Comparison of ENCODE assay signal across 11 mouse cellular contexts in genomic region chr7:65645996-65646395, GRCm38 (mm10). TPM values are rescaled to one million over a fixed set of nuclear protein-coding genes. Genes with fewer than 3 reads are reported as not detected.
A peak's percentile ranks its signal among the peaks of the same experiment; 100 is the strongest.
DNase-seq lines count a peak whose midpoint lies in the region; ATAC-seq and TF ChIP-seq lines count a peak whose summit lies in the region.
"Had no signal": no experiment of that assay in that cellular context is flagged by ENCODE, and none has a peak within 500 bp of the region (broad histone marks: within the 10 kb centered on the region; RNA-seq: fewer than 3 reads in every experiment).

No protein-coding gene starts in this region.

- 0 out of 2 replicates have a peak overlapping the region, but pooled peaks have one; percentile 2 for H3K4me3 ChIP-seq in kidney, embryonic 15.5 days (replicated peaks)
- peak overlapping the region; percentile 43 for H3K4me3 ChIP-seq in bone marrow, adult 2 months (replicated peaks; ENCODE audit: control insufficient read depth, low read depth, low read length)
- H3K4me3 ChIP-seq in liver, embryonic 16.5 days (ENCODE audit: low read depth, low read length), result peak overlapping the region; percentile 80
- H3K4me3 ChIP-seq in hindbrain, embryonic 14.5 days (replicated peaks; ENCODE audit: low read length), result no peak overlapping the region
- no peak overlapping the region for H3K4me3 ChIP-seq in layer of hippocampus, adult 2 months

- no peak for TF ChIP-seq CTCF in bone marrow, adult 2 months (IDR thresholded peaks at IDR 0.05; ENCODE audit: control insufficient read depth, insufficient read depth, low read length)
- no peak for TF ChIP-seq CTCF in layer of hippocampus, adult 2 months (conservative IDR thresholded peaks at IDR 0.05)

- peaks cover 14% of the 10 kb centered on the region; the same call in 1 of the 2 replicates for H3K27me3 ChIP-seq in kidney, embryonic 15.5 days
- no peaks in the 10 kb centered on the region; the same call in 1 of the 2 replicates for H3K27me3 ChIP-seq in liver, embryonic 16.5 days (ENCODE audit: control insufficient read depth, insufficient read depth, low read depth, low read length)
- 0 out of 2 replicates have a peak, but pooled peaks cover 5% of the 10 kb centered on the region for H3K27me3 ChIP-seq in hindbrain, embryonic 14.5 days (ENCODE audit: control insufficient read depth, insufficient read depth, low read length)

- H3K4me1 ChIP-seq in kidney, embryonic 15.5 days, result peaks cover 18% of the 10 kb centered on the region
- peaks cover 4% of the 10 kb centered on the region for H3K4me1 ChIP-seq in bone marrow, adult 2 months (ENCODE audit: control insufficient read depth, insufficient read depth, low read length)
- H3K4me1 ChIP-seq in liver, embryonic 16.5 days (ENCODE audit: control insufficient read depth, low read depth, low read length), result peaks cover 22% of the 10 kb centered on the region
- H3K4me1 ChIP-seq in hindbrain, embryonic 14.5 days (replicated peaks; ENCODE audit: control insufficient read depth, insufficient read depth, low read length), result no peaks in the 10 kb centered on the region

- peaks cover 24% of the 10 kb centered on the region for H3K36me3 ChIP-seq in kidney, embryonic 15.5 days
- H3K36me3 ChIP-seq in liver, embryonic 16.5 days (ENCODE audit: control insufficient read depth, insufficient read depth), result peaks cover 18% of the 10 kb centered on the region
- H3K36me3 ChIP-seq in hindbrain, embryonic 14.5 days (replicated peaks; ENCODE audit: control insufficient read depth, insufficient read depth), result peaks cover 27% of the 10 kb centered on the region

- peak; percentile 3 for DNase-seq in gastrocnemius, adult 18-20 months (ENCODE audit: low spot score)
- no peak for DNase-seq in gastrocnemius, postnatal 4 days (ENCODE audit: low spot score in 2 of 2)
- no peak for DNase-seq in kidney, adult 8-10 months
- no peak for DNase-seq in hindbrain, embryonic 14.5 days (ENCODE audit: low spot score)
- DNase-seq in layer of hippocampus, adult 2 months (ENCODE audit: low spot score in 2 of 2), result no peak
- DNase-seq: adrenal gland, postnatal 36 days; right cerebral cortex, postnatal 25 days had no signal

- no peak overlapping the region for H3K4me2 ChIP-seq in kidney, embryonic 15.5 days
- peak overlapping the region; percentile 94 for H3K4me2 ChIP-seq in liver, embryonic 16.5 days (ENCODE audit: low read depth, low read length)
- no peak overlapping the region for H3K4me2 ChIP-seq in hindbrain, embryonic 14.5 days (replicated peaks)

- WGBS in kidney, embryonic 15.5 days, result 72% methylated on average over 8 of the region's 8 CpGs
- 75% methylated on average over 8 of the region's 8 CpGs for WGBS in bone marrow, adult 2 months
- WGBS in liver, embryonic 16.5 days (ENCODE audit: insufficient replicate concordance), result 55% methylated on average over 8 of the region's 8 CpGs
- 89% methylated on average over 8 of the region's 8 CpGs for WGBS in hindbrain, embryonic 14.5 days

- H3K9me3 ChIP-seq in kidney, embryonic 15.5 days (replicated peaks), result peaks cover 5% of the 10 kb centered on the region
- H3K9me3 ChIP-seq in liver, embryonic 16.5 days (replicated peaks; ENCODE audit: control insufficient read depth, low read length), result no peaks in the 10 kb centered on the region
- H3K9me3 ChIP-seq in hindbrain, embryonic 14.5 days (ENCODE audit: control insufficient read depth, low read length), result no peaks in the 10 kb centered on the region

- no peak overlapping the region for H3K9ac ChIP-seq in kidney, embryonic 15.5 days
- H3K9ac ChIP-seq in liver, embryonic 16.5 days (ENCODE audit: low read depth, low read length), result peak overlapping the region; percentile 45
- H3K9ac ChIP-seq in hindbrain, embryonic 14.5 days, result no peak overlapping the region

- no peak for TF ChIP-seq POLR2A in bone marrow, adult 2 months (IDR thresholded peaks at IDR 0.05; ENCODE audit: borderline replicate concordance, control insufficient read depth, low read depth, low read length)

- no peak for ATAC-seq in kidney, embryonic 15.5 days (replicated peaks; ENCODE audit: low FRiP score)
- ATAC-seq in liver, embryonic 16.5 days (ENCODE audit: low read depth), result no peak
- ATAC-seq in hindbrain, embryonic 14.5 days (ENCODE audit: low FRiP score), result no peak

- no peak overlapping the region for H3K27ac ChIP-seq in kidney, embryonic 15.5 days
- no peak overlapping the region for H3K27ac ChIP-seq in bone marrow, adult 2 months (ENCODE audit: control insufficient read depth, insufficient read depth, low read depth, low read length, poor library complexity)
- peak overlapping the region; percentile 30 for H3K27ac ChIP-seq in liver, embryonic 16.5 days (ENCODE audit: low read length)
- H3K27ac ChIP-seq in hindbrain, embryonic 14.5 days, result no peak overlapping the region
- no peak overlapping the region for H3K27ac ChIP-seq in layer of hippocampus, adult 2 months
- H3K27ac ChIP-seq: macrophage had no signal

RNA-seq across cellular contexts. Expression of gene Tarsl2, which starts 1.3 kb away (rescaled TPM):
- 10 to 100 TPM; 60.7 to 62.2 TPM for total RNA-seq in gastrocnemius, adult 18-20 months (2021)
- total RNA-seq in gastrocnemius, postnatal 4 days (2021), result 10 to 100 TPM; 38.1 to 44.6 TPM
- 10.3 and 11.1 TPM in 2 replicates for polyA plus RNA-seq in kidney, embryonic 15.5 days (2015; fragmentation: Nextera tagmentation; extraction: Ambion mirVana)
- polyA plus RNA-seq in bone marrow, adult 2 months (2011; ENCODE audit: insufficient read depth, insufficient read length, low replicate concordance, missing spikeins), result 5.1 and 6.3 TPM in 2 replicates
- polyA plus RNA-seq in liver, embryonic 16.5 days (2015; fragmentation: Nextera tagmentation; extraction: Ambion mirVana), result 10.7 and 11.3 TPM in 2 replicates
- 23.7 and 29.1 TPM in 2 replicates for polyA plus RNA-seq in hindbrain, embryonic 14.5 days (2014; fragmentation: Nextera tagmentation; extraction: Ambion mirVana)
- 10 to 100 TPM; 31.3 to 35.3 TPM for total RNA-seq in layer of hippocampus, adult 2 months (2021)

RNA-seq across cellular contexts. Expression of gene Tm2d3, which starts 45.0 kb away (rescaled TPM):
- total RNA-seq in gastrocnemius, adult 18-20 months (2021), result 10 to 100 TPM in 1 of 2 experiments, 1 to 10 TPM in 1; 9.7 to 13.5 TPM
- total RNA-seq in gastrocnemius, postnatal 4 days (2021), result 10 to 100 TPM; 16.2 to 22.0 TPM
- polyA plus RNA-seq in kidney, embryonic 15.5 days (2015; fragmentation: Nextera tagmentation; extraction: Ambion mirVana), result 88.1 and 89.8 TPM in 2 replicates
- 17.0 and 57.9 TPM in 2 replicates for polyA plus RNA-seq in bone marrow, adult 2 months (2011; ENCODE audit: insufficient read depth, insufficient read length, low replicate concordance, missing spikeins)
- polyA plus RNA-seq in liver, embryonic 16.5 days (2015; fragmentation: Nextera tagmentation; extraction: Ambion mirVana), result 30.8 and 32.6 TPM in 2 replicates
- 85.5 and 94.0 TPM in 2 replicates for polyA plus RNA-seq in hindbrain, embryonic 14.5 days (2014; fragmentation: Nextera tagmentation; extraction: Ambion mirVana)
- 10 to 100 TPM; 41.3 to 48.2 TPM for total RNA-seq in layer of hippocampus, adult 2 months (2021)

Comparison
In these comparisons a context has a peak if more than half of its experiments do, and no peak if none do; other contexts are left out.
1. H3K4me3 ChIP-seq: peak in kidney, embryonic 15.5 days (single experiment), bone marrow, adult 2 months (single experiment) and liver, embryonic 16.5 days (single experiment); none in hindbrain, embryonic 14.5 days (single experiment) and layer of hippocampus, adult 2 months (single experiment).